Mouse (Mus musculus) forebrain, embryonic 13.5 days (tissue): ENCODE results near the gene Psmb7. TPM values are rescaled to one million over a fixed set of nuclear protein-coding genes. Genes with fewer than 3 reads are reported as not detected.

Experiments
- ATAC-seq: fragments of 200-750 bp; cut with Nextera tagmentation; 2 replicates; pipeline ENCODE4 v1.8.0; 2017
- H3K27ac ChIP-seq: fragments of 300-500 bp; sonication (generic); 2 replicates; pipeline ENCODE4 v1.5.1; 2015; ENCODE audit warnings: inconsistent platforms, mild to moderate bottlenecking, moderate library complexity
- H3K27me3 ChIP-seq: fragments of 300-500 bp; sonication (generic); 2 replicates; pipeline ENCODE4 v1.6.1; 2015; ENCODE audit warnings: mild to moderate bottlenecking, inconsistent platforms
- H3K36me3 ChIP-seq: fragments of 300-500 bp; sonication (generic); 2 replicates; pipeline ENCODE4 v1.6.1; 2015; ENCODE audit warnings: mild to moderate bottlenecking, inconsistent platforms; ENCODE audit not compliant: poor library complexity, severe bottlenecking
- H3K4me1 ChIP-seq: fragments of 300-500 bp; sonication (generic); 2 replicates; pipeline ENCODE4 v1.6.1; 2015; ENCODE audit warnings: inconsistent platforms
- H3K4me2 ChIP-seq: fragments of 300-500 bp; sonication (generic); 2 replicates; pipeline ENCODE4 v1.6.1; 2015; ENCODE audit warnings: inconsistent platforms, mild to moderate bottlenecking, moderate library complexity
- H3K4me3 ChIP-seq: fragments of 300-500 bp; sonication (generic); 2 replicates; pipeline ENCODE4 v1.5.1; 2015; ENCODE audit warnings: mild to moderate bottlenecking, inconsistent platforms
- H3K9ac ChIP-seq: fragments of 300-500 bp; sonication (generic); 2 replicates; pipeline ENCODE4 v1.6.1; 2015; ENCODE audit warnings: mild to moderate bottlenecking, inconsistent platforms
- H3K9me3 ChIP-seq: fragments of 300-500 bp; sonication (generic); replicated peaks from 2 replicates; pipeline ENCODE4 v1.6.1; 2016; ENCODE audit warnings: inconsistent platforms
- WGBS: fragments of 180-500 bp; shearing (Covaris S2); methylation state at CpG from one replicate; pipeline ENCODE4 v1.1.7; 2015; 5-methylcytosine and 5-hydroxymethylcytosine counted together
- polyA plus RNA-seq: library from polyadenylated mRNA; unstranded; fragments of >200 nt; fragmentation: Nextera tagmentation; extraction: Ambion mirVana; gene quantifications from 2 replicates; pipeline ENCODE4 v1.2.1, GENCODE M21; 2015

Gene Psmb7
- polyA plus RNA-seq, 1 experiment from 2014 or later = 354 TPM

- H3K9ac ChIP-seq = peak overlapping the region; percentile 32; the same call in 1 of the 2 replicates
- H3K9me3 ChIP-seq = no peaks in the 10 kb centered on the region
- no peaks in the 10 kb centered on the region for H3K27me3 ChIP-seq
- peaks cover 53% of the 10 kb centered on the region for H3K36me3 ChIP-seq
- H3K4me2 ChIP-seq = peak overlapping the region; percentile 38
- ATAC-seq = peak; percentile 79; the same call in 1 of the 2 replicates
- 4% methylated on average over 13 of the region's 13 CpGs for WGBS
- no peak overlapping the region for H3K4me3 ChIP-seq
- H3K4me1 ChIP-seq = peaks cover 53% of the 10 kb centered on the region
- peak overlapping the region; percentile 86 for H3K27ac ChIP-seq
Measured at GRCm38 (mm10) chr2:38584514-38585378, 59.1 kb downstream of the Psmb7 start.

GRCm38 (mm10) chr2:38583982-38584381, 59.9 kb downstream of the Psmb7 start:
- Histone ChIP-seq H3K4me1 (peaks cover 61% of the 10 kb centered on the region), H3K9ac (no peak overlapping the region), H3K9me3 (no peaks in the 10 kb centered on the region), H3K36me3 (peaks cover 53% of the 10 kb centered on the region), H3K27ac (peak overlapping the region; percentile 86), H3K27me3 (no peaks in the 10 kb centered on the region), H3K4me2 (no peak overlapping the region), H3K4me3 (no peak overlapping the region)
- ATAC-seq = no peak
- 31% methylated on average over 2 of the region's 2 CpGs for WGBS

- Histone ChIP-seq H3K27ac (peak overlapping the region; percentile 84), H3K27me3 (no peaks in the 10 kb centered on the region), H3K36me3 (peaks cover 56% of the 10 kb centered on the region), H3K4me1 (peaks cover 41% of the 10 kb centered on the region), H3K4me3 (no peak overlapping the region), H3K9me3 (no peaks in the 10 kb centered on the region), H3K9ac (no peak overlapping the region), H3K4me2 (no peak overlapping the region)
- peak; percentile 31; the same call in 1 of the 2 replicates for ATAC-seq
- 62% methylated on average over 1 of the region's 1 CpGs for WGBS
Measured at GRCm38 (mm10) chr2:38579528-38579927, 64.4 kb downstream of the Psmb7 start.

- peak; percentile 68 for ATAC-seq
- H3K9me3 ChIP-seq = no peaks in the 10 kb centered on the region
- 66% methylated on average over 13 of the region's 13 CpGs for WGBS
- H3K4me3 ChIP-seq = no peak overlapping the region
- H3K27ac ChIP-seq = peak overlapping the region; percentile 84
- H3K27me3 ChIP-seq = no peaks in the 10 kb centered on the region
- H3K36me3 ChIP-seq = peaks cover 56% of the 10 kb centered on the region
- peaks cover 34% of the 10 kb centered on the region for H3K4me1 ChIP-seq
- H3K9ac ChIP-seq = no peak overlapping the region
- H3K4me2 ChIP-seq = no peak overlapping the region
Measured at GRCm38 (mm10) chr2:38578602-38579521, 65.0 kb downstream of the Psmb7 start.

- Histone ChIP-seq H3K9ac (no peak overlapping the region), H3K27me3 (no peaks in the 10 kb centered on the region), H3K9me3 (no peaks in the 10 kb centered on the region), H3K4me2 (no peak overlapping the region), H3K4me3 (no peak overlapping the region), H3K4me1 (peaks cover 28% of the 10 kb centered on the region), H3K27ac (no peak overlapping the region), H3K36me3 (peaks cover 72% of the 10 kb centered on the region)
- no peak for ATAC-seq
- 96% methylated on average over 2 of the region's 2 CpGs for WGBS
Measured at GRCm38 (mm10) chr2:38574697-38575096, 69.2 kb downstream of the Psmb7 start.

- no peak overlapping the region for H3K4me3 ChIP-seq
- no peak overlapping the region for H3K4me2 ChIP-seq
- peak; percentile 61 for ATAC-seq
- WGBS = 74% methylated on average over 23 of the region's 23 CpGs
- H3K36me3 ChIP-seq = peaks cover 74% of the 10 kb centered on the region
- H3K27me3 ChIP-seq = no peaks in the 10 kb centered on the region
- H3K4me1 ChIP-seq = peaks cover 12% of the 10 kb centered on the region
- peak overlapping the region; percentile 49; the same call in 1 of the 2 replicates for H3K27ac ChIP-seq
- no peak overlapping the region for H3K9ac ChIP-seq
- no peaks in the 10 kb centered on the region for H3K9me3 ChIP-seq
Measured at GRCm38 (mm10) chr2:38571971-38572601, 71.8 kb downstream of the Psmb7 start.

- Histone ChIP-seq H3K27me3 (no peaks in the 10 kb centered on the region), H3K4me2 (no peak overlapping the region), H3K9ac (no peak overlapping the region), H3K27ac (no peak overlapping the region), H3K9me3 (no peaks in the 10 kb centered on the region), H3K4me3 (no peak overlapping the region), H3K4me1 (0 out of 2 replicates have a peak, but pooled peaks cover 13% of the 10 kb centered on the region), H3K36me3 (peaks cover 67% of the 10 kb centered on the region)
- no peak for ATAC-seq
- 93% methylated on average over 4 of the region's 4 CpGs for WGBS
Measured at GRCm38 (mm10) chr2:38562596-38562995, 81.3 kb downstream of the Psmb7 start.

- Histone ChIP-seq H3K4me2 (no peak overlapping the region), H3K9ac (no peak overlapping the region), H3K4me3 (no peak overlapping the region), H3K27me3 (no peaks in the 10 kb centered on the region), H3K4me1 (peaks cover 18% of the 10 kb centered on the region; the same call in 1 of the 2 replicates), H3K36me3 (peaks cover 55% of the 10 kb centered on the region), H3K9me3 (no peaks in the 10 kb centered on the region), H3K27ac (no peak overlapping the region)
- peak; percentile 50 for ATAC-seq
- 46% methylated on average over 17 of the region's 17 CpGs for WGBS
Measured at GRCm38 (mm10) chr2:38560296-38561227, 83.3 kb downstream of the Psmb7 start.

GRCm38 (mm10) chr2:38556721-38557120, 87.2 kb downstream of the Psmb7 start:
- no peak overlapping the region for H3K4me2 ChIP-seq
- H3K4me3 ChIP-seq = no peak overlapping the region
- 90% methylated on average over 3 of the region's 3 CpGs for WGBS
- H3K27ac ChIP-seq = no peak overlapping the region
- no peak for ATAC-seq
- H3K27me3 ChIP-seq = no peaks in the 10 kb centered on the region
- peaks cover 42% of the 10 kb centered on the region for H3K36me3 ChIP-seq
- H3K9ac ChIP-seq = no peak overlapping the region
- no peaks in the 10 kb centered on the region for H3K9me3 ChIP-seq
- H3K4me1 ChIP-seq = peaks cover 47% of the 10 kb centered on the region

GRCm38 (mm10) chr2:38555659-38556058, 88.2 kb downstream of the Psmb7 start:
- H3K27ac ChIP-seq = no peak overlapping the region
- peaks cover 54% of the 10 kb centered on the region for H3K4me1 ChIP-seq
- H3K9ac ChIP-seq = no peak overlapping the region
- H3K4me3 ChIP-seq = no peak overlapping the region
- no peak overlapping the region for H3K4me2 ChIP-seq
- no peaks in the 10 kb centered on the region for H3K27me3 ChIP-seq
- no peak for ATAC-seq
- H3K9me3 ChIP-seq = no peaks in the 10 kb centered on the region
- WGBS = 97% methylated on average over 4 of the region's 4 CpGs
- peaks cover 35% of the 10 kb centered on the region for H3K36me3 ChIP-seq
